Mouse (Mus musculus) brain, adult 2 months (tissue): ENCODE data around the gene Ncf2.
"Not testable (repeated sequence)": the region's sequence is repeated elsewhere in the genome, so short reads cannot be mapped to it uniquely, and the experiment has no call there.

ENCODE experiments used
- DNase-seq: peaks from one replicate; pipeline ENCODE4 v3.0.0; 2011; ENCODE audit warnings: low read depth, low spot score

Ncf2 gene

DNA sequence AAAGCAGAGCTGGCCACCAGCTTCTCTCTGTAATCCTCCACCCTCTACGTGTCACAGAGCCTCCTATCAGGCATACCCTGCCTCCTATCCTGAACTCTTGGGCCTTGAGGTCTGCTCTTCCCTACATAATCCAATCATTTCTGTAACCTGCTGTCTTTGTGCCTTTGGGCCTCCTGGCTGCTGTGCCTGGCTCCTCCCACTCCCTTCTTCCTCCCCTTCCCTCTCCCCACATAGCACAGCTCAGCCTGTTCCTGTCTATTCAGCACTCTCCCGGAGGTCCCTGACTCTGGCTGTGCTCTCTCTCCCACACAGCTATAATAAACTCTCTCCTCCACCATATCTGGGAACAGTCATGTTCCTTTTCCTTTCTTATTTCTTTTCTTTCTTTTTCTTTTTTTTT is at the start of gene Ncf2:
Gene Ncf2, plus strand, starts transcription at position 298 of the 400 bp plus-strand sequence.
- peak; percentile 74 for DNase-seq

DNA sequence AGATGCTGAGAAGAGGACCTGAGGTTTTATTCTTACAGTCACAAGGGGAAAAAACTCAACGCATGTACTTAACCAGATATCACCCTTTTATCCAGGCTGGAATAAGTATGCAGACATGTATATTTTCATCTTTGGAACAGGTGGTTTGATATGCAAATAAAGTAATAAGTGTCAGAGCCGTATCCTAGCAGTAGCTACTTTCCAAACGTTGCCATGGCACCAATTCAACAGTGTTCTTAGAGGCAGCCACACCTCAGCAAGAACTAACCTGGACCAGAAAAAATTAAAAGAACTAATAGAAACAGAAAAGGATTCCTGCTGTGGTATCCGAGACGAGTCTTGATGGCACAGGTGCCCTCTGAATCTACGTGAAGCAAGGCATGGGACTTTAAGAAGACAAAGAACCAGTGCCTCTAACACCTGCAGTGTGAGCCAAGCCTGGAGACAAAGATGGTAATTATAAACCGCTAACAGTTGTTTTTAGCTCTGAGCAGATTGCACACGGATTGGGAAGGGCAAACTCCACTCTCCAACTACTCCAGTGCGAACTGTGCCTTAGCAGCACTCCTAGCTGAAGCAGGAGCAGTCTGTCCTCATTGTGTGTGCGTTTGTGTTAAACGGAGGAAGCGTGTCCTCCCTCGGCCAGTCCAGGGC is 49.6 kb upstream of the Ncf2 start, which contains the start of gene Apobec4:
Gene Apobec4, plus strand, starts transcription at position 240 of the 654 bp plus-strand sequence.
- peak; percentile 86 for DNase-seq

DNA sequence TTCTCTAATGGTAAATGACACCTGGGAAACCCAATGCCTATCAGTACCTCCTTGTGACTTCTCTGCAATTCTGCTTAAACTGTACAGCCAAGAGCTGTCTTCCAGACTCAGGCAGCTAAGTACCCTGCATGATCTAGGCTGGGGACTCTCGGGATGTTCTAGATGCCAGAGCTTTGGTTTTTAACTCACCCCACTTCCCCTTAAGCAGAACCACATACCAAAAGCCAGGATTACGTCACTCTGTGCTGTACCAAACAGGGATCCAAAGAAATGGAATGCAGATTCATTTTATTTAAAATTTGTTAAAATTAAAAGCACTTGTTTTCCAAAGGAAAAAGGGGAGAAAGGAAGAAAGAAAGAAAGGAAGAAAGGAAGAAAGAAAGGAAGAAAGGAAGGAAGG is 38.2 kb upstream of the Ncf2 start:
- no peak for DNase-seq

DNA sequence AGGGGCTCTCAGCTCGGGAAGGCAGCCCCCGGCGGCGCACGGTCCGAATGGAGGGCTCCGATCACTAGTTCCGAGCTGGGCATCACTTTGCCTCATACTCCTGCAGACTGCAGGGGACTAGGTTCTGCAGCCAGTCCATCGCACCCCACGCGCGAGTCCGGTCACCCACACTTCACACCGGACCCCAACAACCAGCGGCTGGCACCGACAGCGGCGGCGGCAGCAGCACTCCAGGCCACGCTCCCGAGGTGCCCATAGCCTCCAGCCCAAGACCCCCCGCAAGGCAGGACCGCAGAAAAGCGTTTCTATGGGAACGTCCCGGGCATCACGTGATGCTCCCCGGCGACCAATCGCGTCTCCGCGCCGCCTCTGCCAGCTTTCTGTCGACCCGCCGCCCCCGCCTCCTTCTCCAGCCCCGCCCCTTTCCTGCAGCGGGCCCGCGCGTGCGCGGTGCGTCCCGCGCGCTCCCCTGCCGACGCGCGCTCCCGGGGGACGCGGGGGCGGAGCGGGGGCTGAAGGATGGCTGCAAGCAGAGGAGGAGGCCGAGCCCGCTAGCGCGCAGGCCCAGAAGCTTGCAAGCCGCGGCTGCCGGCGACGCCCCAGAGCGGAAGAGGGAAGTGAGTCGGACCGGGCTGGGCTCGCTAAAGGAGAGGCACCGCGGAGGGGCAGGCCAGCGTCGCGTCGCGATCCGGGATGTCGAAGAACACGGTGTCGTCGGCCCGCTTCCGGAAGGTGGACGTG is 33.8 kb upstream of the Ncf2 start, which contains the start of the genes Rgl1 and Arpc5:
Gene Rgl1, minus strand, starts transcription at position 320 of the 741 bp plus-strand sequence.
Gene Arpc5, plus strand, starts transcription at position 511 of the 741 bp plus-strand sequence.
- DNase-seq: peak; percentile 99

DNA sequence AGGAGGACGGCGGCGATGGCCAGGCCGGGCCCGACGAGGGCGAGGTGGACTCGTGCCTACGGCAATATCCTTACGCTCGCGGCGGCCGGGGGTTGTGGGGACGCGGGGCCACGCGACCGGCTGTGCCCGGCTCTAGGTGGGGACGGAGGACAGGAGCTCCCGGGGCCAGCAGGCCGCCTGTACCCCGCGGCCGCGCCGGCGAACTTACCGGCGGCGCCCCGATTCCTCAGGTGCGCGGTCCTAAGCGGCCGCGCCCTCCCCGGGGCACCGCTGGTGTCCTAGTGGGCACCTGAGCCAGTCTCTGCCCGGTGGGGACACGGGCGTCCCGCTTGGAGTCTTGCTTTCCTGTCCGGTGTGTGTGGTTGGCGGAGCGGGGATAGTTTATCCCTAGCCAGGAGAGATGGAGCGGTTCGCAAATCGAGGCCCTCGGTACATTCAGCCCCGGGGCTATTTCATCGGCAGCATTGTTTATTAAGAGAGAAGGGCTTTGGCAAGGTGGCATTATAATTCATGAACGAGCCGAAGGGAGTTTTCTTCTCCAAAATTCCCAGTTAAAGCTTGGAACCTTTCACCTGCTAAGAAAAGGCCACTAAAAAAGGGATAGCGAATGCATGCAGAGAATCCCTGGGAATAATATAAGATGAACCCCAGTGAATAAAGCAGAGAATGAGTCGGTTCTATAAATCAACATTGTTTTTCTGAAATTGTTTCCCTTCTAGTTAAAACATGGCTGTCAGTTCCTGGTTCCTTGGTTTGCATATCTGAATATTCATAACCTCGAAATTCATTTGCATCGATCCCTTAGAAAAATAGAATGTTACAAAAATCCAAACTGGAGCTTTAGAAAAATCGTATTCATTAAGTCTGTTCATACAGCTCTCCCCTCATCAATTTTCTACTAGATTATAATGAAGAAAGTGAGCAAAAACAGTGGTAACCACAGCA is 32.9 kb upstream of the Ncf2 start:
- peak; percentile 28 for DNase-seq

DNA sequence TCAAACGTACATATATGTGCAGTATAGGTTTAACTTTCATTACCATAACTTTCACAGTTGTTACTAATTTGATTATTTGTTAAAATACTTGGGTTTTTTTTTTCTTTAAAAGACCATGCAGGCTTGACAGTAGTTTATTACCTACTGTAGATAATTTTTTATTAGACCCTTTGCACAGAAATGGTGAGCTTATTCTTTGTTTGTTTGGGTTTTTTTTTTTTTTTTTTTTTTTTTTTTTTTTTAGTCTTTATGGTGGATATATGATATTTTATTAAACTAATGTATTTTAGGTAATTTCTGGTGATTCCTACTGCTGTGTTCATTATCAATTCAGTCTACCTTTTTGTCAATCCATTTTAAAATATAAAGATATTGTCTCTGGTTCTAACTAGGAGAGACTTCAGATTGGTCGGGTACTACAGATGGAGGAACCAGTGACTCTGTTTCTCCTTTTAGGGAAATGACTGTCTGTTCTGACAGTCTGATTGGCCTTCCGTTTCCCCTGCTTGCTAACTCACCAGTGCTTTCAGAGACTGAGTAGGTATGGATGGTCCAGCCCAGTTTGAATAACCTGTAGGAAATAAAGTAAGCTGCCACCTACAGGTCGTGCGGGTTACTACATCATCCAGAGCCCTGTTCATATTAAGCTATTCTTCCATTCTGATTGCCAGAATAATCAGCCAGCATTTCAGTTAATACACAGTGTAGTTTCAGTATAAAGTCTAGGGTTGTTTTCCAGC is 32.1 kb upstream of the Ncf2 start:
- peak; percentile 94 for DNase-seq

DNA sequence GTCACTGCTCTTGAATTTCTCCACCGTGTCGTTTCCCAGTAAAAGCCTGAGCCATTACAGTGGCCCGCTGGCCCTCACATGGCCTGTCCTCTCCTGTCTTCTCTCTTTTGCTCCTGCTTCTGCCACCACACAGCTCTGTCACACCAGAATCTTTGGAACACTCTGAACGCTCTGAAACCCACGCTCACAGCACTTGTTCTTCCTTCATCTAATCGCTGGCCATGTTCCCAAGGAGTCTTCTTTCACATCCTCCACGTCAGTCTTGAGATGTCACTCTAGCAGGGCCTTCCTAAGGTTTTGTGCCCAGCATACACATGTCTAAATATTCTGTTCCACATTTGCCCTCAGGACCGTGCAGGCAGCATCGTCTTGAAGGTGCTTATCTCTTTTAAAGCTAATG is 29.0 kb upstream of the Ncf2 start:
- DNase-seq: peak; percentile 65

DNA sequence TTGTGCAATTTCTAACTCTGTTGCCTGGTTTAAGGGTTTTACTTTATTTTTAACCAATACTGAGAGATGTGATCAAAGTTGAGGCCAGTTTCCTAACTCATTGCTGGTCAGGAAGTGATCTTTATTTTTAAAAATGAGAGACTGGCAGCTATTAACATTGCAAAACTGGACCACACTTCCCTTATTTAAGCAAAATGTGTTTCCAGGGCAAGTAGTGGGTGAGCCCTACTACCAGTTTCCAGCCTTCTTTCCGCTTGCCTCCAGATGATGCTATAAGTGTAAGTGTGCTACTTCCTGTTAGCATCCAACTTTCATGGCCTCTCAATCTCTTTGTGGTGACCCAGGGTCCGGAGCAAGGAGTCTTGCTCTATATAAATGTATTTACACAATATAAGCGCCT is 25.4 kb upstream of the Ncf2 start:
- DNase-seq: not testable (repeated sequence)

DNA sequence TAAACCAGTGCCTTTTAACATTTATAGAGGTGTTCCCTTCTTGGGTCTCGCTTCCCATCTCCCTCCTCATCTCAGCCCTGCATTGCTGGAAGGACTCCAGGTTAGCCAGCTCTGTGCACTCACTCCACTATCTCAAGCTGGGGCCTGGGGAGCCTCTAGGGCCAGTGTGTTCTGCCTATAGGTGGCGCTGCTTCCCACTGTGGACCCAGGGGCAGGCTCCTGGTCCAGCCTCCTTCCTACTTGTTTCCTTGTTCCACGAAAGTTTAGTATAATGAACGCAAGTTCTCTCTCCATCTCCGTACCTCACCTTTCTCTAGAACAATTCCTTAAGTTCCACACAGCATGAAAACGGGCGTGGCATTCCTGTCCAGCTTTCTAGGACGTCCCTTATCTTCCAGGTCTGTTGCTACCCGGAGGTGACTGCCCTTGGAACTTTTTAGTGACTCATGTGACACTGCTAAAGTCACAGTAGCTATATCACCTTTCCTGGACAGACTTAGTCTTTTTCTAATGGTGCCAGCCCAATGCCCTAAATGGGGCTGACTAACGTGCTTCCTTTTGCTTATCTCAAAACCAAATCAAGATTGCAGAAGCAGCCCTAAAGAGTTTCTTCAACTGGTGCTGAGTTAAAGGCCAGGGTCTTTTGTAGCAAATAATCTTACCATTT is 20.8 kb upstream of the Ncf2 start:
- peak; percentile 74 for DNase-seq

DNA sequence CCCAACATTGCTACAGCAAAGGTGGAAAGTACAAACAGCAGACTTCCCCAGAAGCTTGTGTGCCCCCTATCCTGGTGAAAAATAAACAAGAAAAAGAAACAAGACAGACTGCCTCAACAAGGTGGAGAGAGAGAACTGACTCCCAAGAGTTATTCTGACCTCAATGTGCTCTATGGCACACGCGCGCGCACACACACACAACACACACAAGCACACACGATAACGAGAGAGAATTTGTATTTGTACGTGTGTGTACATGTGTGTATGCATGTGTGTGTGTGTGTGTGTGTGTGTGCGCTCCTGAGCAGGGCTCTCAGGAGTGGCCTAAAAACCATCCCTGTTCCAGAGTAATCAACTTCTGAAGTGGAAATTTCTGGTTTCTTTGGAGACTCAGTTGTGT is 15.4 kb upstream of the Ncf2 start:
- DNase-seq: no peak

DNA sequence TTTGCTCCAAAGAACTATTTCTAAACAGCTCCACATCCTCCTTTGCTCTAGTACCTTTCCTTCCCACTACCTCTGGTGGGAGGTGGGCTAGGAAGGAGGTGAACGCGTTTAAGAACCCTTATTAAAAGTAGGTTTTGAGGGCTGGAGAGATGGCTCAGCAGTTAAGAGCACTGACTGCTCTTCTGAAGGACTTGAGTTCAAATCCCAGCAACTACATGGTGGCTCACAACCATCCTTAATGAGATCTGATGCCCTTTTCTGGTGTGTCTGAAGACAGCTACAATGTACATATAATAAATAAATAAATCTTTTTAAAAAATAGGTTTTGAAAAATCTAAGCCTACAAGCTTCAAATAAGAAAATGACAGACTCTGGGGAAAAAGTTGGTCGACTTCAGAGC is 14.5 kb upstream of the Ncf2 start:
- not testable (repeated sequence) for DNase-seq

DNA sequence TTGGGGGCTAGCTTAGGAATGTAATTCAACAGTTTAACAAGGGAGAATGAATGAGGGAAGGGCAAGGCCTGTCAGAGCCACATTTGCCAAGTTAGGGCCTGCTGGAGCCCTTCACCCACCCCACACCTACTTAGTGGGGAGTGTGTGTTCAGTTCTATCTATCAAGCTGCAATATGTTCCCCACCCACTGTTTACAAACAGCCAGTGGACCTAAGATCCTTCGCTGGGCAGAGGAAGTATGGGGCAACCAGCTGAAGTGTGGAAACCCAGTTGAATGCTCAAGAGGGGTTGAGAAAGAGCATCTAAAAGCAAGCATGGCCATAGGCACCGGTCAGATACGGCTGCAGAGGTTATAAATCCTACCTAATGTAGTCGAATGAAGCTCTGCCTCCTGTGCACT is 13.0 kb upstream of the Ncf2 start:
- no peak for DNase-seq

DNA sequence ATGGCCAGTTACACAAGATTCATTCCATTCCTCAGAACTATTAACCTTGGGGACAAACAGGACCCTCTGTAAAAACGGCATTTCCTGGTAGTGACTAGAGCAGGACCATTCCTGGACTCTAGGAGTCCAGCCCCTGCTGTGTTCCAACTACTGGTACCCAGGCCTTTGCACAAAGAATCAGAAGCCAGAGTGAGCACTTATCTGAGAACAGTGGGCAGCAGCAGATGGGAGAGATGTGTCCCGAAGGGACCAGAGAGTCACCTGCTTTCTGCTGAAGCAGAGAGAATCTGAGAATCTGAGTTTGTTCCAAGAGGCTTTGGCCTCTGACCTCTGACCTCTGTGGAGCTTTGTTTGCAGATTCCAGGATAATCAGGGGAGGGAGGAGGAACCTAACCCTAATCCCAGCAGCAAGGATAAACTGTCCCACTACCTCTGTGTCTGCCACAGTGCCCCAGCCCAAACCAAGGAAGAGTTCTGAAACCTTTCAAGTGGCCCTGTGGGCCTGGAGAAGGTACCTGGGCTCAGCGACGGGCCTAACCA is 11.8 kb upstream of the Ncf2 start:
- DNase-seq: no peak

DNA sequence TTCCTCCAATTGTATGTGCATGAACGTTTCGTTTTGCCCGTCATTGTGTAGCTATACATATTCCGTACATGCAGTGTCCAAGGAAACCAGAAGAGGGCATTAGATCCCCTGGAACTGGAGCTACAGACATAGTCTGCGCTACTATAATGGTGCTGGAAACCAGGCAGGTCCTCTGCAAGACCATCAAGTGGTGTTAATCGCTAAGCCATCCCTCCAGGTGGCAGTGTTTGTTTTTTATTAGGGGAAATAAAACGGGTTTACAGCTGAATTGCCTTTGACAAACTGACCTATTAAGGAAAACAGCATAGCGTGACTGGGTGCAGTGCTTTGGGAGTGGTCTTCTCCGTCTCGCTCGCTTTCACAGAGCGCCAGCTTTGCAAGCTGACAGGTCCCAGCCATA is 9.7 kb upstream of the Ncf2 start:
- peak; percentile 53 for DNase-seq

DNA sequence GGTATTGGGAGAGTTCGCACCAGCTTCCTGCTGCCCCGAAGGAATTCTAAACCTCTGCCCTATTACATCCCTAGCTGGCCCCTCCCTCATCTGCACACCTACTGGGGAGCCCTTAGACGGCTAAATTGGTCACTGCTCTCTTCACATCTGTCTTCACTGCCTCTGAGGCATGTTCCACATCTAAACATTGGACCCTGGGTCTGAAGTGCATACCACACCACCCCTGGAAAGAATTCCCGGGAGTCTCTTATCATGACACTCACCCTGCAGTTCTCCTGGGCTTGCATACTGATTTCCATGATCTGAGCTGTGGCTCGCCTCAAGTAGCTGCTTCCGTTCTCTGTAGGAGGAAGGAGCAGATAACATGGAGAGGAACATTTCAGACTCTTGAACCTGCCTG is 9.2 kb upstream of the Ncf2 start:
- no peak for DNase-seq

DNA sequence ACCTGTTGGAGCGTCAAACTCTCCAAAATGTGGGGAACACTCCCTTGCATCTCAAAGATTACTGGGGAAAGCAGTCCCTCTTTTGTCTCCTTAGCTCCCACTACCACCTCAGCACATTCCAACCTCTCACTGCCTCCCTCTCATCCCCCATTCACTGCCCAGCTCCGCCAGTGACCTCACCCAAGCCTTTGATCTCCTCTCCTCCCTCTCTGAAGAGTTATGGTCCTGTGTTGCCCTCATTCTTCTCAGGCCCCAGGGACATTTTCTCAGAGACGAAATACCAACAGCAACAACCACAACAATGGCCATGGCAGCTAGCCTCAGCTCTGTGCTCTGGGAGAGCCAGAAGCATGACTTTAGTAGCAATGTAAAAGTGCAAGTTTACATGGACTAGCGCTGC is 8.7 kb upstream of the Ncf2 start:
- no peak for DNase-seq

DNA sequence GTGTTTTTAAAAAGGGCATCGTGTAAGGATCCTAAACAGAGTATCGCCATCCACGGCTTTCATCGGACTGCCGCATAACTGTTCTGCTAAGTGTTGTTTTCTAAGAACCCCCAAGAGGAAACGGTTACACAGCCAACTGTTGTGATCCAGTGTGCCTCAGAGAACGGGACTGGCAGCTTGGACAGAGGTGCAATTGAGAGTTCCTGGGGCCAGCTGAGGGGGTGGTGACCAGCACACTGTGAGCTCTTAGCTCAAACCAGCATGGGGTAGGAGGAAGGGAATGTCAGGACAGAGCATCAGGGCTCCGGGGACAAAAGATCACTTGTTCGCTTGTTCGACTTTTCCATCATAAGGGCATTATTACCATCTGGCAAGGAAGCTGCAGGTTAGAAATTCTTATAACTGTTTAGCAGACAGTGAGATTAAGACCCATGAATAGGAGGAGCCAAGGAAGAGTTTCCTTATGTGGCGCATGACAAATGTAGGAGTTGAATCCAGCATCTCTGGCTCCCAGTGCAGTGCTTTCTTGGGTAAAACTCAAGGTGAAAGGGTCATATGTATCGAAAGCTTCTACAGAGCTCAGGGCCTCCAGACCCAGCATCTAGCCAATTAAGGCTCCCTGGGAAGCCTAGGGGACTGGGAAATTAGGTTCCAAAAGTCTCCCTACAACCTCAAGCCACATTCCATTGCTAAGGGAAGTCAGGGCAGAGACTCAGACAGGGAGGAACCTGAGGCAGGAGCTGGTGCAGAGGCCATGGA is 7.1 kb upstream of the Ncf2 start:
- peak; percentile 87 for DNase-seq

DNA sequence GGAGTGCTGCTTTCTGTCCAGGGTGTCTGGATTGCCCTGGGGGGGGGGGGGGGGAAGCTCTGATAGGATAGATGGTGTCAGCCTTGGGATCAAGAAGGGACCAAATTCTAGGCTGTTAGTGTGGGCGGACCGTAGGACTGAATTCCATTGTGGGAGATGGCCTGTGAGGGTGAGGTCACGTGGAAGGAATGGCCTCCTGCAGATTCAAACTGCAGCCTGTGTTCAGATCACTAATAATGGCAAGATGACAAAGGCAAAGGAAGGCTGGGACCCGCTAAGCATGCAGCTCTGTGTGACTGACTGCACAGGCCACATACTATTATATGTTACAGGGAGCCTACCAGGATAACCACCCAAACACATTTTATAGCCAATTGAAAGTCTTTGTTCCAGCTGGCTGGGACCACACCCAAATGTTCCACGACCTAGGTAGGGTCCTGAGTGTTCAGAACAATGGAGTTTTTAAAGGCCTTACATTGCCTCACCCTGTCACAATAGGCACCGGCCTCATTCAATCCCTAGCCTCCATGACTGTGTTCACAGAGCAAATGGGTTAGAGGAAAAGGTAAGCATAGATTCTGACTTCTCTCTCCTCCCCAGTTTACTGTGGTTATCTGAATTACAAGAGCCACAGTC is 6.4 kb upstream of the Ncf2 start:
- no peak for DNase-seq

DNA sequence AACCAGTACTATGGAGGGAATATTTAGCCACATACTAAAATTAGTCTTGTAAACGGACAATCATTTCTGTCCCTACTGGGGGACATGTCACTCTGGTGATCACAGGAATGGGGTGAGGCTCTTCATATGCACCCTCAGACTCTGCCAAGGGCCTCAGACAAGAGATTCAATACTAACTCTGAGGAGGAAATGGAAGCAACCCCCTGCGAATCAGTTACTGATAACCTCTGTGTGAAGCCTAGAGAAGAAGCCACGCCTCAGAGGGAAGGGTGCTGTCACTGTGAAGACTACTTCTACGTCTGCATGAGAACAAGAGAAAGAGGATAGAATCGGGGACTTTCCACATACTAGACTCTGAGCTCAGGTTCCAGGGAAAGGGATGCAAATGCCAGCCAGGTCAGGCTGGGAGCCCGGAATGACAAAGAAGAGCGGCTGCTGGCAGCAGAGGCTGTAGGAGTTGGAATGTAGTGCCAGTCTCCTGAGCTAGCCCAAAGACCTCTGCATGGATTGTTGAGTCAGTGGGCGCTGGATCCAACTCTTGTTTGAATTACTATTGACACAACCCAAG is 4.2 kb upstream of the Ncf2 start:
- DNase-seq: no peak
